Mouse (Mus musculus): ENCODE results near the gene Gm17651.

DNA sequence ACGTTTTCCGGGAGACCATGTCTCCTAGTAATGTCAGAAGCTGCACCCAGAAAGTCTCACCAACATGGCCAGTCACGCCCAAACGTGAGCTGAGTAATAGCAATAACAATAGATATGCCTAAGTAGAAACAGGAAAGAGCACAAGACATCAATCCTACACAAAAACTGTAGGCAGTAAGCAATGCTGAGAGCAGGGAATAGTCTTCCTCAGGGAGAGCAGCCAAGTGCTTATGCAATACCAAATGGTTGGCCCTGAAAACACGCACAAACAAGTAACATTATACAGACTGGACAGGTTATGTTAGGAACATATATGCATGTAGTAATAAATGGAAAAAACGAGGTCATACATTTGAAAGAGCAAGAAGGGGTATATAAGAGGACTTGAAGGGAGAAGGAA is 25.0 kb downstream of the Gm17651 start:
- no peak for TF ChIP-seq CTCF (IDR thresholded peaks at IDR 0.05; ENCODE audit: insufficient read depth, low read length)
- no peak for TF ChIP-seq POLR2A (IDR thresholded peaks at IDR 0.05; ENCODE audit: borderline replicate concordance, extremely low read depth, low read depth, low read length)
